Comparison of ENCODE assay signal across 30 mouse cellular contexts in genomic region chr15:100641226-100641810, GRCm38 (mm10). TPM values are rescaled to one million over a fixed set of nuclear protein-coding genes. Genes with fewer than 3 reads are reported as not detected.
DNase-seq lines count a peak whose midpoint lies in the region; ATAC-seq and TF ChIP-seq lines count a peak whose summit lies in the region.
"Had no signal": no experiment of that assay in that cellular context is flagged by ENCODE, and none has a peak within 500 bp of the region (broad histone marks: within the 10 kb centered on the region; RNA-seq: fewer than 3 reads in every experiment).

No protein-coding gene starts in this region.

- no peaks in the 10 kb centered on the region for H3K36me3 ChIP-seq in heart, embryonic 15.5 days
- no peaks in the 10 kb centered on the region for H3K36me3 ChIP-seq in kidney, embryonic 14.5 days (ENCODE audit: control insufficient read depth, insufficient read depth, low read length)
- H3K36me3 ChIP-seq in midbrain, embryonic 12.5 days, result no peaks in the 10 kb centered on the region
- no peaks in the 10 kb centered on the region for H3K36me3 ChIP-seq in midbrain, embryonic 15.5 days (replicated peaks)
- H3K36me3 ChIP-seq in stomach, postnatal 0 days (ENCODE audit: control insufficient read depth, insufficient read depth, low read length), result no peaks in the 10 kb centered on the region
- H3K36me3 ChIP-seq: embryonic facial prominence, embryonic 12.5 days; hindbrain, embryonic 12.5 days; limb, embryonic 13.5 days; liver, embryonic 15.5 days; lung, embryonic 15.5 days; neural tube, embryonic 13.5 days had no signal

- no peak overlapping the region for H3K4me3 ChIP-seq in heart, embryonic 15.5 days
- H3K4me3 ChIP-seq in kidney, embryonic 14.5 days (ENCODE audit: low read length), result no peak overlapping the region
- H3K4me3 ChIP-seq in midbrain, embryonic 12.5 days, result no peak overlapping the region
- H3K4me3 ChIP-seq in midbrain, embryonic 15.5 days, result no peak overlapping the region
- H3K4me3 ChIP-seq in stomach, postnatal 0 days (ENCODE audit: low read depth, low read length), result no peak overlapping the region
- H3K4me3 ChIP-seq: embryonic facial prominence, embryonic 12.5 days; forebrain, embryonic 13.5 days; hindbrain, embryonic 12.5 days; layer of hippocampus, adult 2 months; limb, embryonic 13.5 days; liver, embryonic 15.5 days; lung, embryonic 15.5 days; neural tube, embryonic 13.5 days had no signal

- TF ChIP-seq CTCF in stomach, postnatal 0 days (IDR thresholded peaks at IDR 0.05; ENCODE audit: low read depth), result no peak

- no peak for ATAC-seq in heart, embryonic 15.5 days (replicated peaks; ENCODE audit: insufficient number of reproducible peaks, insufficient read depth, low FRiP score, low read depth)
- no peak for ATAC-seq in kidney, embryonic 14.5 days (ENCODE audit: low FRiP score, low TSS enrichment)
- no peak for ATAC-seq in midbrain, embryonic 12.5 days (ENCODE audit: low FRiP score, low read depth)
- no peak for ATAC-seq in midbrain, embryonic 15.5 days (replicated peaks)
- no peak for ATAC-seq in stomach, postnatal 0 days (ENCODE audit: low FRiP score, low TSS enrichment)
- ATAC-seq: activated CD4-positive, CD25-positive, alpha-beta regulatory T cell, adult 4 months; forebrain, embryonic 13.5 days; intestine, postnatal 0 days had no signal

- H3K27ac ChIP-seq in heart, embryonic 15.5 days, result peak overlapping the region; percentile 48; the same call in 1 of the 2 replicates
- no peak overlapping the region for H3K27ac ChIP-seq in kidney, embryonic 14.5 days (ENCODE audit: low read depth, low read length)
- H3K27ac ChIP-seq in midbrain, embryonic 12.5 days (replicated peaks), result 0 out of 2 replicates have a peak overlapping the region, but pooled peaks have one; percentile 30
- no peak overlapping the region for H3K27ac ChIP-seq in midbrain, embryonic 15.5 days
- peak overlapping the region; percentile 45; the same call in 1 of the 2 replicates for H3K27ac ChIP-seq in stomach, postnatal 0 days (replicated peaks)
- H3K27ac ChIP-seq: embryonic facial prominence, embryonic 12.5 days; forebrain, embryonic 13.5 days; hindbrain, embryonic 12.5 days; layer of hippocampus, adult 2 months; limb, embryonic 13.5 days; liver, embryonic 15.5 days; lung, embryonic 15.5 days; neural tube, embryonic 13.5 days had no signal

- no peaks in the 10 kb centered on the region for H3K9me3 ChIP-seq in heart, embryonic 15.5 days (replicated peaks)
- no peaks in the 10 kb centered on the region for H3K9me3 ChIP-seq in kidney, embryonic 14.5 days (ENCODE audit: control insufficient read depth, low read length)
- no peaks in the 10 kb centered on the region for H3K9me3 ChIP-seq in midbrain, embryonic 12.5 days
- no peaks in the 10 kb centered on the region for H3K9me3 ChIP-seq in midbrain, embryonic 15.5 days
- H3K9me3 ChIP-seq in stomach, postnatal 0 days (ENCODE audit: control insufficient read depth, low read length), result no peaks in the 10 kb centered on the region
- H3K9me3 ChIP-seq: embryonic facial prominence, embryonic 12.5 days; forebrain, embryonic 13.5 days; hindbrain, embryonic 12.5 days; limb, embryonic 13.5 days; liver, embryonic 15.5 days; lung, embryonic 15.5 days; megakaryocyte, embryonic 14.5 days; neural tube, embryonic 13.5 days had no signal

- H3K4me1 ChIP-seq in heart, embryonic 15.5 days (replicated peaks), result peaks cover 28% of the 10 kb centered on the region
- H3K4me1 ChIP-seq in kidney, embryonic 14.5 days (ENCODE audit: control insufficient read depth, insufficient read depth, low read length), result peaks cover 19% of the 10 kb centered on the region; the same call in 1 of the 2 replicates
- peaks cover 11% of the 10 kb centered on the region for H3K4me1 ChIP-seq in midbrain, embryonic 12.5 days
- peaks cover 9% of the 10 kb centered on the region for H3K4me1 ChIP-seq in midbrain, embryonic 15.5 days
- H3K4me1 ChIP-seq in stomach, postnatal 0 days (replicated peaks; ENCODE audit: control insufficient read depth, insufficient read depth), result no peaks in the 10 kb centered on the region

- no peak for TF ChIP-seq EP300 in stomach, postnatal 0 days (optimal IDR thresholded peaks at IDR 0.05)

- H3K4me2 ChIP-seq in heart, embryonic 15.5 days, result peak overlapping the region; percentile 26
- no peak overlapping the region for H3K4me2 ChIP-seq in kidney, embryonic 14.5 days (replicated peaks; ENCODE audit: low read depth, low read length)
- H3K4me2 ChIP-seq in midbrain, embryonic 12.5 days (replicated peaks), result no peak overlapping the region
- no peak overlapping the region for H3K4me2 ChIP-seq in midbrain, embryonic 15.5 days
- H3K4me2 ChIP-seq in stomach, postnatal 0 days (replicated peaks; ENCODE audit: low read depth), result no peak overlapping the region
- H3K4me2 ChIP-seq: embryonic facial prominence, embryonic 12.5 days; forebrain, embryonic 13.5 days; hindbrain, embryonic 12.5 days; limb, embryonic 13.5 days; liver, embryonic 15.5 days; lung, embryonic 15.5 days; neural tube, embryonic 13.5 days had no signal

- 53% methylated on average over 11 of the region's 16 CpGs for WGBS in heart, embryonic 15.5 days
- WGBS in kidney, embryonic 14.5 days, result 71% methylated on average over 15 of the region's 16 CpGs
- WGBS in midbrain, embryonic 12.5 days, result 72% methylated on average over 11 of the region's 16 CpGs
- WGBS in midbrain, embryonic 15.5 days, result 81% methylated on average over 13 of the region's 16 CpGs
- WGBS in stomach, postnatal 0 days, result 43% methylated on average over 15 of the region's 16 CpGs

- no peak overlapping the region; the same call in 1 of the 2 replicates for H3K9ac ChIP-seq in heart, embryonic 15.5 days
- no peak overlapping the region for H3K9ac ChIP-seq in kidney, embryonic 14.5 days (ENCODE audit: low read depth, low read length)
- H3K9ac ChIP-seq in midbrain, embryonic 12.5 days (replicated peaks), result no peak overlapping the region
- H3K9ac ChIP-seq in midbrain, embryonic 15.5 days, result no peak overlapping the region
- H3K9ac ChIP-seq in stomach, postnatal 0 days (ENCODE audit: low read length), result no peak overlapping the region
- H3K9ac ChIP-seq: embryonic facial prominence, embryonic 12.5 days; forebrain, embryonic 13.5 days; hindbrain, embryonic 12.5 days; limb, embryonic 13.5 days; liver, embryonic 15.5 days; lung, embryonic 15.5 days; neural tube, embryonic 13.5 days had no signal

- H3K27me3 ChIP-seq in heart, embryonic 15.5 days, result peaks cover 31% of the 10 kb centered on the region
- H3K27me3 ChIP-seq in kidney, embryonic 14.5 days (ENCODE audit: control insufficient read depth, insufficient read depth, low read length), result peaks cover 6% of the 10 kb centered on the region
- H3K27me3 ChIP-seq in midbrain, embryonic 12.5 days, result peaks cover 38% of the 10 kb centered on the region
- peaks cover 29% of the 10 kb centered on the region for H3K27me3 ChIP-seq in midbrain, embryonic 15.5 days (replicated peaks)
- H3K27me3 ChIP-seq in stomach, postnatal 0 days (ENCODE audit: control insufficient read depth, insufficient read depth, low read length), result no peaks in the 10 kb centered on the region

- DNase-seq in heart, adult 9 months (ENCODE audit: low spot score in 2 of 2), result no peak
- DNase-seq in kidney, postnatal 10 days, result peak; percentile 41
- no peak for DNase-seq in stomach, postnatal 0 days (ENCODE audit: low spot score)
- no peak for DNase-seq in layer of hippocampus, adult 9-10 months (ENCODE audit: low spot score)
- DNase-seq: adrenal gland, adult 8-10 months; cerebellum, adult 18-20 months; cerebellum, postnatal 25 days; layer of hippocampus, postnatal 36 days; lung, postnatal 36 days; midbrain, embryonic 14.5 days; retina, postnatal 1 day; right cerebral cortex, postnatal 25 days; spleen, adult 18-20 months; thymus, postnatal 14 days had no signal

RNA-seq across cellular contexts. Expression of gene Smagp, which starts 4.6 kb away (rescaled TPM):
- polyA plus RNA-seq in heart, embryonic 15.5 days (2015; fragmentation: Nextera tagmentation; extraction: Ambion mirVana), result 14.6 and 15.3 TPM in 2 replicates
- 26.4 and 28.4 TPM in 2 replicates for polyA plus RNA-seq in kidney, embryonic 14.5 days (2014; fragmentation: Nextera tagmentation; extraction: Ambion mirVana)
- 4.1 and 5.5 TPM in 2 replicates for polyA plus RNA-seq in midbrain, embryonic 12.5 days (2016; fragmentation: Nextera tagmentation; extraction: Ambion mirVana)
- 4.0 and 4.9 TPM in 2 replicates for polyA plus RNA-seq in midbrain, embryonic 15.5 days (2015; fragmentation: Nextera tagmentation; extraction: Ambion mirVana)
- polyA plus RNA-seq in stomach, postnatal 0 days (2015; fragmentation: Nextera tagmentation; extraction: Ambion mirVana), result 94.8 and 103 TPM in 2 replicates
- polyA plus RNA-seq: activated CD4-positive, CD25-positive, alpha-beta regulatory T cell, adult 4 months had no signal

RNA-seq across cellular contexts. Expression of gene Dazap2, which starts 26.2 kb away (rescaled TPM):
- polyA plus RNA-seq in heart, embryonic 15.5 days (2015; fragmentation: Nextera tagmentation; extraction: Ambion mirVana), result 201 and 225 TPM in 2 replicates
- 236 and 274 TPM in 2 replicates for polyA plus RNA-seq in kidney, embryonic 14.5 days (2014; fragmentation: Nextera tagmentation; extraction: Ambion mirVana)
- polyA plus RNA-seq in midbrain, embryonic 12.5 days (2016; fragmentation: Nextera tagmentation; extraction: Ambion mirVana), result 187 and 192 TPM in 2 replicates
- polyA plus RNA-seq in midbrain, embryonic 15.5 days (2015; fragmentation: Nextera tagmentation; extraction: Ambion mirVana), result 127 and 130 TPM in 2 replicates
- polyA plus RNA-seq in stomach, postnatal 0 days (2015; fragmentation: Nextera tagmentation; extraction: Ambion mirVana), result 177 and 205 TPM in 2 replicates

RNA-seq across cellular contexts. Expression of gene Bin2, which starts 28.0 kb away (rescaled TPM):
- 2.6 and 9.4 TPM in 2 replicates for polyA plus RNA-seq in heart, embryonic 15.5 days (2015; fragmentation: Nextera tagmentation; extraction: Ambion mirVana)
- 2.1 and 2.4 TPM in 2 replicates for polyA plus RNA-seq in kidney, embryonic 14.5 days (2014; fragmentation: Nextera tagmentation; extraction: Ambion mirVana)
- 2.0 and 3.4 TPM in 2 replicates for polyA plus RNA-seq in midbrain, embryonic 12.5 days (2016; fragmentation: Nextera tagmentation; extraction: Ambion mirVana)
- 0.96 and 1.0 TPM in 2 replicates for polyA plus RNA-seq in midbrain, embryonic 15.5 days (2015; fragmentation: Nextera tagmentation; extraction: Ambion mirVana)
- polyA plus RNA-seq in stomach, postnatal 0 days (2015; fragmentation: Nextera tagmentation; extraction: Ambion mirVana), result 1.3 and 2.3 TPM in 2 replicates
- polyA plus RNA-seq: C2C12 had no signal

RNA-seq across cellular contexts. Expression of gene Pou6f1, which starts 41.5 kb away (rescaled TPM):
- polyA plus RNA-seq in heart, embryonic 15.5 days (2015; fragmentation: Nextera tagmentation; extraction: Ambion mirVana), result 4.3 and 5.1 TPM in 2 replicates
- 9.6 and 14.6 TPM in 2 replicates for polyA plus RNA-seq in kidney, embryonic 14.5 days (2014; fragmentation: Nextera tagmentation; extraction: Ambion mirVana)
- polyA plus RNA-seq in midbrain, embryonic 12.5 days (2016; fragmentation: Nextera tagmentation; extraction: Ambion mirVana), result 32.4 and 34.4 TPM in 2 replicates
- polyA plus RNA-seq in midbrain, embryonic 15.5 days (2015; fragmentation: Nextera tagmentation; extraction: Ambion mirVana), result 43.0 and 43.4 TPM in 2 replicates
- polyA plus RNA-seq in stomach, postnatal 0 days (2015; fragmentation: Nextera tagmentation; extraction: Ambion mirVana), result 2.6 and 3.2 TPM in 2 replicates

RNA-seq across cellular contexts. Expression of gene Cela1, which starts 46.4 kb away (rescaled TPM):
- 1.4 and 2.2 TPM in 2 replicates for polyA plus RNA-seq in heart, embryonic 15.5 days (2015; fragmentation: Nextera tagmentation; extraction: Ambion mirVana)
- polyA plus RNA-seq in kidney, embryonic 14.5 days (2014; fragmentation: Nextera tagmentation; extraction: Ambion mirVana), result 9.4 and 9.9 TPM in 2 replicates
- polyA plus RNA-seq in midbrain, embryonic 12.5 days (2016; fragmentation: Nextera tagmentation; extraction: Ambion mirVana), result 0.97 and 1.4 TPM in 2 replicates
- 1.0 and 1.2 TPM in 2 replicates for polyA plus RNA-seq in midbrain, embryonic 15.5 days (2015; fragmentation: Nextera tagmentation; extraction: Ambion mirVana)
- polyA plus RNA-seq in stomach, postnatal 0 days (2015; fragmentation: Nextera tagmentation; extraction: Ambion mirVana), result 22.3 and 24.1 TPM in 2 replicates

Comparison
In these comparisons a context has a peak if more than half of its experiments do, and no peak if none do; other contexts are left out.
1. H3K27ac ChIP-seq: peak in heart, embryonic 15.5 days (single experiment), midbrain, embryonic 12.5 days (single experiment) and stomach, postnatal 0 days (single experiment); none in kidney, embryonic 14.5 days (single experiment) and midbrain, embryonic 15.5 days (single experiment).